Mouse (Mus musculus) myocyte (in vitro differentiated cells): Measurements from ENCODE around the gene Itih5.

ENCODE experiments used
- MYOG ChIP-seq, 3 experiments: IDR thresholded peaks; one replicate each; pipeline ENCODE4 v1.6.1; 2011; ENCODE audit warnings: control low read depth in 2 of 3, low read depth in 2 of 3, mild to moderate bottlenecking in 2 of 3; ENCODE audit not compliant: insufficient read length in 2 of 3, control insufficient read depth in 1 of 3, insufficient read depth in 1 of 3
- POLR2A ChIP-seq: IDR thresholded peaks from one replicate; pipeline ENCODE4 v1.6.1; 2011; ENCODE audit warnings: low read depth, mild to moderate bottlenecking, control low read depth, moderate library complexity; ENCODE audit not compliant: insufficient read length
- TCF12 ChIP-seq: IDR thresholded peaks from one replicate; pipeline ENCODE4 v1.6.1; 2011; ENCODE audit warnings: mild to moderate bottlenecking, control low read depth; ENCODE audit not compliant: poor library complexity, insufficient read depth, severe bottlenecking

GRCm38 (mm10) chr2:10250441-10250840 is 97.1 kb downstream of the Itih5 start:
- no peak for TF ChIP-seq POLR2A
- TF ChIP-seq TCF12 = no peak
- TF ChIP-seq MYOG (IDR thresholded peaks at IDR 0.05; ENCODE audit: control insufficient read depth in 1 of 3, insufficient read depth in 1 of 3, insufficient read length in 2 of 3, low read depth in 2 of 3) = no peak
